Mouse (Mus musculus) heart, embryonic 13.5 days (tissue): ENCODE results near the gene Irf2bpl. TPM values are rescaled to one million over a fixed set of nuclear protein-coding genes. Genes with fewer than 3 reads are reported as not detected.

ENCODE experiments used
- ATAC-seq: fragments of 200-750 bp; cut with Nextera tagmentation; 2 replicates; pipeline ENCODE4 v1.8.0; 2017; ENCODE audit warnings: moderate TSS enrichment; ENCODE audit not compliant: insufficient number of reproducible peaks, low FRiP score, low TSS enrichment; ENCODE audit errors: extremely low read depth
- H3K27ac ChIP-seq: fragments of 300-500 bp; sonication (generic); replicated peaks from 2 replicates; pipeline ENCODE4 v1.5.1; 2015; ENCODE audit warnings: moderate library complexity, mild to moderate bottlenecking, inconsistent platforms
- H3K27me3 ChIP-seq: fragments of 300-500 bp; sonication (generic); replicated peaks from 2 replicates; pipeline ENCODE4 v1.6.1; 2015; ENCODE audit warnings: mild to moderate bottlenecking, inconsistent platforms
- H3K36me3 ChIP-seq: fragments of 300-500 bp; sonication (generic); 2 replicates; pipeline ENCODE4 v1.6.1; 2015; ENCODE audit warnings: mild to moderate bottlenecking, inconsistent platforms
- H3K4me1 ChIP-seq: fragments of 300-500 bp; sonication (generic); 2 replicates; pipeline ENCODE4 v1.6.1; 2015; ENCODE audit warnings: inconsistent platforms
- H3K4me2 ChIP-seq: fragments of 300-500 bp; sonication (generic); 2 replicates; pipeline ENCODE4 v1.6.1; 2015; ENCODE audit warnings: inconsistent platforms, mild to moderate bottlenecking, moderate library complexity
- H3K4me3 ChIP-seq: fragments of 300-500 bp; sonication (generic); 2 replicates; pipeline ENCODE4 v1.5.1; 2015; ENCODE audit warnings: moderate library complexity, mild to moderate bottlenecking, inconsistent platforms
- H3K9ac ChIP-seq: fragments of 300-500 bp; sonication (generic); 2 replicates; pipeline ENCODE4 v1.6.1; 2015; ENCODE audit warnings: inconsistent platforms, mild to moderate bottlenecking, moderate library complexity
- H3K9me3 ChIP-seq: fragments of 300-500 bp; sonication (generic); 2 replicates; pipeline ENCODE4 v1.6.1; 2016; ENCODE audit warnings: inconsistent platforms
- WGBS: fragments of 180-500 bp; shearing (Covaris S2); methylation state at CpG from one replicate; pipeline ENCODE4 v1.1.7; 2015; ENCODE audit warnings: mixed read lengths; 5-methylcytosine and 5-hydroxymethylcytosine counted together
- polyA plus RNA-seq: library from polyadenylated mRNA; unstranded; fragments of >200 nt; fragmentation: Nextera tagmentation; extraction: Ambion mirVana; gene quantifications from 2 replicates; pipeline ENCODE4 v1.2.1, GENCODE M21; 2015

Irf2bpl gene
- polyA plus RNA-seq, 1 experiment from 2014 or later, result 34.1 TPM

- Histone ChIP-seq H3K27ac (peak overlapping the region; percentile 98), H3K9ac (peak overlapping the region; percentile 77), H3K4me3 (no peak overlapping the region), H3K36me3 (no peaks in the 10 kb centered on the region), H3K4me1 (peaks cover 77% of the 10 kb centered on the region), H3K9me3 (no peaks in the 10 kb centered on the region), H3K4me2 (no peak overlapping the region), H3K27me3 (no peaks in the 10 kb centered on the region)
- ATAC-seq, result no peak
- WGBS, result 43% methylated on average over 7 of the region's 7 CpGs
These were observed 13.2 kb upstream of the Irf2bpl start for GRCm38 (mm10) chr12:86897769-86898273.

DNA sequence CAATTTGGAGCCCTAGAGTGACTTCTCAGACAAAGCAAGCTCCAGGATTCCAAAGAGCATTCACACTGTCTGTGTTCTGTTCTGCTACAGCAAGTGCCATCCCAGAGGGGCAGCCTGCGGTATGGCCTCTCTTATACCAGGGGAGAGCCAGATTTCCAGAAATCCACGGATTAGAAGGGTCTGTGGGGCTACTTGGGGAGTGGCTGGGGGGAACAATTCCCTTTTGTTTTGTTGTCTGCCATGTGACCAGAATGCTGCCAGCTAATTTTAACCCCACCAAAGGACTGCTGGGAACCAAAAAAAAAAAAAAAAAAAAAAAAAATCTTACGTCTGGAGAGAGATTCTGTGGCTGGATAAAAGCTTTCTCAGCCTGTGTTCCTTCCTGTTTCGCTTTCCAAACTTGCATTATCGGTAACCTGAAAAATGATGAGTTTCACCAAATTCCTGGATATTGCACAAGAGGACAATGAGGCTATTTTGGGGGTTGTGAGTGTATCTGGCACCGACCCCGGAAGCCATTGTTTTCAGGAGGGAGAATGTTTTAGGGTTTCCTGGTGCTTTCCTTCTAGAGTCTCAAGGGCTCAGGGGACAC, 12.4 kb upstream of the Irf2bpl start:
- H3K36me3 ChIP-seq, result no peaks in the 10 kb centered on the region
- H3K9me3 ChIP-seq, result no peaks in the 10 kb centered on the region
- peak overlapping the region; percentile 78 for H3K4me2 ChIP-seq
- H3K9ac ChIP-seq, result peak overlapping the region; percentile 77
- H3K4me1 ChIP-seq, result peaks cover 85% of the 10 kb centered on the region
- peak overlapping the region; percentile 98 for H3K27ac ChIP-seq
- ATAC-seq, result no peak
- WGBS, result 17% methylated on average over 7 of the region's 7 CpGs
- H3K27me3 ChIP-seq, result no peaks in the 10 kb centered on the region
- H3K4me3 ChIP-seq, result no peak overlapping the region

DNA sequence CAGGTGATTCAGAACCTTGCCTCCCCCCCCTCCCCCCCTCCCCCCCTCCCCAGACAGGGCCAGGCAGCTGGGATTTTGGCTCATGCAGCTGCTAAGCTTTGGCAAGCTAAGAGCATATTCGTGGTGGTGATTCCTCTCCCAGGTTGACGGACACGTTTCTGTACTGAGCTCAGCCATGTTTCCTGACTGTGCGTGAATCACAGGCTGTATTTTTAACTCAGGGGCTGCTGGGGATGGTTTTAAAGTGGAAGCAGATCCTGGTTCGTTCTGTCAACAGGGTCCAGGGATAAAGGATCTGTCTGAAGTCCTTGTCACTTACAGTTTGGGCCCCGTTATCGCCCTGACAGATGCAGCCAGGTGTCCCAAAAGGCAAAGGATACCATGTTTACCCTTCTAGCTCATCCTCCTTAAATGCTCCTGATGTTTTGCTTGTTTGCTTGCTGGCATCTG, 11.9 kb upstream of the Irf2bpl start:
- Histone ChIP-seq H3K27me3 (no peaks in the 10 kb centered on the region), H3K36me3 (no peaks in the 10 kb centered on the region), H3K4me3 (no peak overlapping the region), H3K9me3 (no peaks in the 10 kb centered on the region), H3K4me2 (peak overlapping the region; percentile 78), H3K9ac (peak overlapping the region; percentile 77), H3K27ac (peak overlapping the region; percentile 98), H3K4me1 (peaks cover 90% of the 10 kb centered on the region)
- ATAC-seq, result no peak
- WGBS, result 9% methylated on average over 7 of the region's 7 CpGs

GRCm38 (mm10) chr12:86895703-86896409, 11.3 kb upstream of the Irf2bpl start:
- Histone ChIP-seq H3K4me1 (peaks cover 93% of the 10 kb centered on the region), H3K9me3 (no peaks in the 10 kb centered on the region), H3K9ac (peak overlapping the region; percentile 77), H3K27me3 (no peaks in the 10 kb centered on the region), H3K4me2 (peak overlapping the region; percentile 78), H3K36me3 (no peaks in the 10 kb centered on the region), H3K4me3 (0 out of 2 replicates have a peak overlapping the region, but pooled peaks have one; percentile 47), H3K27ac (peak overlapping the region; percentile 98)
- WGBS, result 37% methylated on average over 4 of the region's 4 CpGs
- ATAC-seq, result no peak

DNA sequence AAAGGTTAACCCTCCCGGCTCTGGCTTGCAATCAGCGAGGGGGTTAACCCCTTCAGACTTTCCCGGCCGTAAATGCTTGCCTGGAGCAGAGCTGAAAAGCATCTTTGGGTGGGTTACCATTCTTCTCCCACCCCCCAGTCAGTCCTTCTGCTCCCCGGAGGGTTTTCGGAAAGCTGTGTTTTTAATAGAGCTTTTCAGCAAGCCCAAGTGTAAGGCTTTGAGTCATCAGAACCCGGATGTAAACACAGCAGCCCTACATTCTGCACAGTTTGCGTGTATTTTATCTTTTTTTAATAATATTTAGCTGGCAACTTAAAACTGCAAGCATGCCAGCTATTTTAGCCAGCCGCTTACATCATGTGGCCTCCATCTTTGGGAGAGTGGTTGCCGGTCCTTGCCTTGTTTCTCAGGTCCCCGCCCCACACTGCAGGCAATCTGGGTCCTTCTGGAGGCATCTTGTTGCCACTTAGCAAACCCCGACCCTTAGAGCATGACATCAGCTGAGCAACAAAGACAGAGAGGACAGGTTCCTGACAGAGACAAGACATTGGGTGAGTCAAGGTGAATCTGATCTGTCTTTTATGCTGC, 10.3 kb upstream of the Irf2bpl start:
- under 1% methylated on average over 12 of the region's 12 CpGs for WGBS
- peak overlapping the region; percentile 77 for H3K9ac ChIP-seq
- H3K27ac ChIP-seq, result peak overlapping the region; percentile 98
- H3K9me3 ChIP-seq, result no peaks in the 10 kb centered on the region
- no peaks in the 10 kb centered on the region for H3K27me3 ChIP-seq
- H3K4me1 ChIP-seq, result peaks cover 94% of the 10 kb centered on the region
- ATAC-seq, result 0 out of 2 replicates have a peak, but pooled peaks have one; percentile 2
- peak overlapping the region; percentile 47 for H3K4me3 ChIP-seq
- H3K36me3 ChIP-seq, result no peaks in the 10 kb centered on the region
- peak overlapping the region; percentile 78 for H3K4me2 ChIP-seq

GRCm38 (mm10) chr12:86894184-86894839, 9.7 kb upstream of the Irf2bpl start:
- Histone ChIP-seq H3K4me2 (peak overlapping the region; percentile 83), H3K27me3 (no peaks in the 10 kb centered on the region), H3K36me3 (no peaks in the 10 kb centered on the region), H3K4me3 (peak overlapping the region; percentile 47), H3K9me3 (no peaks in the 10 kb centered on the region), H3K9ac (peak overlapping the region; percentile 86), H3K4me1 (peaks cover 94% of the 10 kb centered on the region), H3K27ac (peak overlapping the region; percentile 100)
- peak; percentile 72 for ATAC-seq
- under 1% methylated on average over 22 of the region's 26 CpGs for WGBS

- peaks cover 94% of the 10 kb centered on the region for H3K4me1 ChIP-seq
- H3K27me3 ChIP-seq, result no peaks in the 10 kb centered on the region
- peak overlapping the region; percentile 55 for H3K4me3 ChIP-seq
- H3K4me2 ChIP-seq, result peak overlapping the region; percentile 83
- H3K36me3 ChIP-seq, result no peaks in the 10 kb centered on the region
- WGBS, result 4% methylated on average over 20 of the region's 20 CpGs
- no peak for ATAC-seq
- H3K9me3 ChIP-seq, result no peaks in the 10 kb centered on the region
- peak overlapping the region; percentile 86 for H3K9ac ChIP-seq
- peak overlapping the region; percentile 100 for H3K27ac ChIP-seq
These were observed 9.0 kb upstream of the Irf2bpl start for GRCm38 (mm10) chr12:86893326-86894183.

DNA sequence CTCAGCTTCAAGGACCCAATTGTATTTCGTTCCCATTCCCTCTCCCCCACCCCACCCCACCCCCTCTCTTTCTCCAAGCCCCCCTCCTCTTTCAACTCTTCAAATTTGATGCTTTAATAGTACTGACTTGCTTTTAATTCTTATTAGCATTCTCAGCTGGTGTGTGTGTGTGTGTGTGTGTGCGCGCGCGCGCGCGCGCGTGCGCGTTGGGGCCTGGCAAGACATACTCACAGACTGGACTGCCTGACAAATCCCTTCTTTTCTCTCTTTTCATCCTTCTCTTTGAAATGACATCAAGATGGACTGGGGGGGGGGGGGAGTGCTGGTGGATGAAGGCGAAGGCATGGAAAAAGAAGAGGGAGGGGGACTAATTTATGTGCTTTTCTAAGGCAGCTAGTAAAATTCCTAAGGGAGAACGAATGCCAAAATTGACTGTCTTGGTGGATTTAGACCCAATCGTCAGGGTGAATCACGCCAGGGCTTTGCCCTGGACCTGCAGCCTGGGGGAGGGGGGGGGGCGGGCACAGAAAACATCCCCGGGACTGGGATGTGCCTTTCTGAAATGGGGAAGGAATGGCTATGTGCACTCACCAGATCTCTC, 8.2 kb upstream of the Irf2bpl start:
- H3K4me3 ChIP-seq, result peak overlapping the region; percentile 55
- H3K4me2 ChIP-seq, result peak overlapping the region; percentile 83
- no peaks in the 10 kb centered on the region for H3K36me3 ChIP-seq
- H3K27me3 ChIP-seq, result no peaks in the 10 kb centered on the region
- 2% methylated on average over 17 of the region's 18 CpGs for WGBS
- ATAC-seq, result no peak
- H3K4me1 ChIP-seq, result peaks cover 94% of the 10 kb centered on the region
- peak overlapping the region; percentile 100 for H3K27ac ChIP-seq
- no peaks in the 10 kb centered on the region for H3K9me3 ChIP-seq
- H3K9ac ChIP-seq, result peak overlapping the region; percentile 86

GRCm38 (mm10) chr12:86891786-86892702, 7.4 kb upstream of the Irf2bpl start:
- Histone ChIP-seq H3K27me3 (no peaks in the 10 kb centered on the region), H3K9me3 (no peaks in the 10 kb centered on the region), H3K4me2 (peak overlapping the region; percentile 83), H3K4me3 (peak overlapping the region; percentile 55), H3K36me3 (no peaks in the 10 kb centered on the region), H3K4me1 (peaks cover 94% of the 10 kb centered on the region), H3K9ac (peak overlapping the region; percentile 86), H3K27ac (peak overlapping the region; percentile 100)
- ATAC-seq, result no peak
- 1% methylated on average over 37 of the region's 37 CpGs for WGBS
